Mouse (Mus musculus) right cerebral cortex, postnatal 14 days (tissue): ENCODE data around the gene Apex2.
"Not testable (repeated sequence)": the region's sequence is repeated elsewhere in the genome, so short reads cannot be mapped to it uniquely, and the experiment has no call there.

Source experiments
- DNase-seq: peaks from one replicate; pipeline ENCODE4 v3.0.0; 2022

Apex2 gene

DNA sequence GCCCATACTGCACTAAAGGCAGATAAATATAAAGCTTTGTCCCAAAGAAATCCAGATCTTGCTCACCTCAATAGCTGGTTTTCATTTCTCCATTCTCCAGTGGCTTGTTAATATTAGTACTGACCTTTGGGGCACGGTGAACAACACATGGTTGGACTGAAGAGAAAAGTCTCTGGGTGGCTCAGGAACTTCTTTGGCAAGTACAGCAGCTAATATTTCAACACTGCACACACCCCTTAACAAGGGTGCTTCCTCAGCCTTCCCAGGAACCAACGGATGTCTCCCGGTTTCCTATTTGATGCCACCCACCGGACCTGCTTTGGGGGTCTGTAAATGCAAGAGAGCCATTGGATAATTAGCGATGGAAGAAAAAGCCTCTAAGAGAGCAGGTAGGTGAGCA, at the start of gene Apex2:
Apex2 (minus strand) TSS at position 173 of the 400 bp plus-strand sequence.
- no peak for DNase-seq

DNA sequence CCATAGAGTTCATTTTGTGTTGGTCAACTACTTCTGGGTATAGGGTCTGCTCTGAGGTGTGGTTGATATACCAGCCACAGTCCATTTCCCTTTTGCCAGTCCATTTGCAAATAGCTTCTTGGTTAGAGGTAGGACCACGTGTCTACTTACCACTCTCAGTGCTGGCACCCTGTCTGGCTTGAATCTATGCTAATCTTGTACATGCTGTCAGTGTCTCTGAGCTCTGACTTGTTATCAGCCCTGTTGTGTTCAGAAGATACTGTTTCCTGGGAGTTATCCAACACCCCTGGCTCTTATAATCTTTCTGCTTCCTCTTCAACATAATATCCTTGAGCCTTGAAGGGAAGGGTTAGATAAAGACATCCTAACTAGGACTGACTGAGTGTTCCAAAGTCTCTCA, 46.8 kb upstream of the Apex2 start:
- DNase-seq = no peak

DNA sequence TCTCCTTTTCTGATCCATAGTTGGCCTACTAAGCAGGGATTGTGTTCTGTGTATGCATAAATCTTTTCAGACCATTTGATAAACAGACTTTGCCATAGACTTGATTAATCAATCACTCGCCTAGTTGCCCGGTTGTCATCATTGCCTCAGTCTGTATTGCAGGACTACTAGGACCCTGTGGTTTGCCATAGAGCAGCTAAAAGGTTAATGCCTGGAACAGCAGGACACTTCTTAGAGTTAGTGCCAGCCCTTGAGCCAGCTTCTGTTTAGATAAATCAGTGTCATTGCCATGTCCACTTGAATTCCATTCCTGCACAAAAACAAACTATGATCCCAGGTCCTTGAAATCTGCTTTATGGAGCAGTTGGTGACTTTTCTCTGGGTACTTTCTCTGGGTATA, 9.2 kb upstream of the Apex2 start:
- no peak for DNase-seq

DNA sequence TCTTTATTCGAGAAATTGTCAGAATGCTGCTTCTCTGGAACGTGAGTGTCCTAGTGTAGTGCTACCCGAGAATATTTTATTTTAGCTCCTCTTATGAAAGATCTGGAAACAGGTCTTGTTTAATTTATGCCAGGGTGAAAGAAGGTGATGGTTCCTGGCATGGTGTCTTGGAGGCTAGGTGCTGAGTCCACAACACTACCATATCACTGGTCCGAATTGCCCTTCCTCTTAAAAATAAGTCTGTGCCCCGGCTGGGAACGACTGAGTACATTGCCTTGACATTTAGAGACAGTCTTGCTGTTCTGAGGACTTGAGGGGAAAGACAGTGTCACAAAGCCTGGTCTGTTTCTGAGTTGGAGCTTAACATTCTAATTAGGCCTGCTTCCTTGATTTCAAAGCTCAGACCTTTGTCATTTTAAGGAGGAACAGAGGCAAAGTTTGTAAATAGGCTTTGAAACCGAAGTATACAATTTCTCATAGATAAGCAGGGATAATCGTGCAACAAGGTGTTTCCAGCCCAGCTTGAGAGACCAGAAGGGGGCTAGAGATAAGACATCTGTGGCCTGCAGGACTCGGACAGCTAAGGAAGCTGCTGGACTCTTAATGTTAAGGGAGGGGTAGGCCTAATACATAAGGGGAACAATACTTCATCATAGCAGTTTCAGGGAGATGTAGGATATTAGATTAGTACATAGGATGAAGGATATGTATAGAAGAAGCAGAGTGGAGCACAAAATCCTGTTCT, 5.5 kb upstream of the Apex2 start:
- no peak for DNase-seq

DNA sequence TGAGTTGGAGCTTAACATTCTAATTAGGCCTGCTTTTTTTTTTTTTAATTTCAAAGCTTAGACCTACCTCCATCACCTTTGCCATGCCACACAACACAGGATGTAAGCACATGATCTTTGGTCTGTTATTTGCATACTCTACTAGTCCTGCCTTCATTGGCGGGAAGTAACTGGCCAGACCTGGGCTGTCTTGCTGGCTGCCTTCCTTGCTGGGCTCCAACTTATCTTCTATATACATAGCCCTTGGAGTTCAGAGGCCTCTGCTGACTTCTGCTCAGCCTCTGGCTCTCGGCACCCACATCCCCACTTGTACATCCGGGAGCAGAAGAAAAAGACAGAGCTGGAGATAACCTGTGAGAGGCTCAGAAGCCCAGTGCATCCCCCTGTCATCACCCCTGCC, 4.5 kb upstream of the Apex2 start:
- no peak for DNase-seq

DNA sequence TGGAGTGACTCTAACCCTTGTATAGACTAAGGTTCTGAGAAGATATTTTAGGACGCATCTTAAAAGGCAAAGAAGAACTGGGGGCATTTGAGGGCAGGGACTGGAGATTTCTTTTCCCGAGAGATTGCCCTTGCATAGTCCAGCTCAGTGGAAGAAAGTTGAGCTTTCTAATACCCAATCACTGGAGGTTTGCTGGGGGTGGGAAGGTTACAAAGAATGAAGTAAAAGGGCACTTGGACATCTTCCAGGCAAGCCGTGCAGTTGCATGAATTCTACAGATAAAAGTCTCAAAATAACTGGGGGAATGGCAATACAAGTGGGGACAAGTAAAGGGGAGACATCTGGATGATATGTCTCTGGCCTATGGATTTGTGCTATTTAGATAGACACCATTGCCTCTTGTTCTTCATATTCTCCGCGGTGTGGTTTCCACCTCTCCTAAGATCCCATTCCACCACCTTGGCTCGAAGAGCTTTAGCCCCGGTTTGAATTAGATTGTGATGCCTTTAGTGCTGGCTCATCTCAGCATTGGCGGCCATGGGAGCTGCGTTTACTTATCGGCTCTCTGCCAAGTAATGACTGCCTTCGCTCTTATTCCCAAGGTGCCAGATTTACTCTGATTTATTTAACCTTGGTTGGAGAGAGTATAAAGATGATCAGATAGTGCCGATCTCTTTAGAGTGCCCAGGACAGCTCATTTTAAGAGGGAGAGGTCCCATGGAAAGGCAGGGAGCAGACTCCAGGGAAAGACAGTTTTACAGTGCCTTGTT, 3.8 kb upstream of the Apex2 start:
- no peak for DNase-seq

DNA sequence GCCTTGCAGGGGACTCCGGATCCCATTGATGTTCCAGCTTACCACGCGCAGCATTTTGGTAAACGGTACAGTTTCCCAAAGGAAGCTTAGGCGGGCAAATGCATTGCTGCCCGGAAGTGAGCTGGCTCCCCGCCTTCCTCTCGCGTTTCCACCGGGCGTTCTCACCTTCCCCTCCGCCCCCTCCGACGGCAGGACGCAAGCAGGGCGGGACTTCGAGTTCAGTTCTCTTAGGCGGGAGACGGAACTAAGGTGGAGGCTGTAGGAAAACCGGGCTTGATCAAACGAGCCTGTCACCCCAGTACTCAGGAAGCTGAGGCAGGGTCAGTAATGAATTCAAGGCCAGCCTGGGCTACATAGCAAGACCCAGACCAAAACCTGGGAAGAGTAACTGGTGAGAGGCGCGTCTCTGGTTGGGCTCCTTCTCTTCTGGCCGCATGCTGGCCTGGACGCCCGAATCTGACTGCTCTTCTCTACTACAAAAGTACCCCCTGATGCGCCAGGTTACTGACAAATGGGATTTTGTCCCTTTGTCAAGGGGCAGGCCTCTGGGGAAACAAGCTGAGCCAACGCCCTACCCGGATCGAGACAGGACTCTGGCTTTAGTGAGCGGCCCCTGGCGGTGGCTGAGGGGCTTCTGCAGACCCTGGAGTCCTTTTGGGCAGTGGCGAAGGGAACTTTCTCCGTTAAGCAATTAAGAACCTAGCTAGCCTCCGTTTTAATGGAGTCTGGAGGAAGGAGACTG, 1.5 kb downstream of the Apex2 start, which contains the start of gene Pfkfb1:
Pfkfb1 (plus strand) TSS at position 207 of the 742 bp plus-strand sequence.
- peak; percentile 73 for DNase-seq

DNA sequence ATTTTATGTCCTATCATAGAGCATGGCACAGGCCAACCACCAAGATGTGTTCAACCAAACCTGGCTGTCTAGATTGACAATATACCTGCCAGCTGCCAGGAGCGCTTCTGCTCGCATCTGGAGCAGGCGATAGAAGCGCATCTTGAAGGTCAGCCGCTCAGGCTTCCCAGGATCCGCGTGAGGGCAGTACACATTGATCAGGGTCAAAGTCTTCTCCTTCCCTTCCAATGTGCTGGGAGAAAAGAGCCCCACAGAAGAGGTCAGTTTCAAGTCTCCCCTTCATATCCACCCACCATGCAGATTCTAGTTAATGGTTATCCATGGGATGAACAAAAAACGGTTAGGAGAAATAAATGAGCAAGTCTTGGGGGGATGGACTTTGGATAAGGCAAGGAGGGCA, 4.6 kb downstream of the Apex2 start:
- DNase-seq = no peak

DNA sequence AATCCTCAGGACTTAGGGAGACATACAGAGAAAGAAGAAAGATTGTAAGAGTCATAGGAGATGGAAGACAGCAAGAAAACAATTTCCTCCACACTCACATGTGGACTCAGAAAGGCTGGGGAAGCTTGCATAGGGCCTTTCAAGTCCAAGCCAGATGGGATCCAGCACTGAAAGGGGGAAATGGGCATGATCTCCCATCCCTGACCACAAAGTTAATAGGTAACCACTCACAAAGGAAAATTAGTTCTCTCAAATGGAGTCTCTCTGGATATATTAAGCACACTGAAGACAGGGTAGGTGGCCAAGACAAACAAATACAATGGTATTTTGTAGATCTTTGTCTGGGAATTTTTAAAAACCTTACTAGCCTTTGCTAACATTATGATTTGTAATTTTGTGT, 7.7 kb downstream of the Apex2 start:
- no peak for DNase-seq

DNA sequence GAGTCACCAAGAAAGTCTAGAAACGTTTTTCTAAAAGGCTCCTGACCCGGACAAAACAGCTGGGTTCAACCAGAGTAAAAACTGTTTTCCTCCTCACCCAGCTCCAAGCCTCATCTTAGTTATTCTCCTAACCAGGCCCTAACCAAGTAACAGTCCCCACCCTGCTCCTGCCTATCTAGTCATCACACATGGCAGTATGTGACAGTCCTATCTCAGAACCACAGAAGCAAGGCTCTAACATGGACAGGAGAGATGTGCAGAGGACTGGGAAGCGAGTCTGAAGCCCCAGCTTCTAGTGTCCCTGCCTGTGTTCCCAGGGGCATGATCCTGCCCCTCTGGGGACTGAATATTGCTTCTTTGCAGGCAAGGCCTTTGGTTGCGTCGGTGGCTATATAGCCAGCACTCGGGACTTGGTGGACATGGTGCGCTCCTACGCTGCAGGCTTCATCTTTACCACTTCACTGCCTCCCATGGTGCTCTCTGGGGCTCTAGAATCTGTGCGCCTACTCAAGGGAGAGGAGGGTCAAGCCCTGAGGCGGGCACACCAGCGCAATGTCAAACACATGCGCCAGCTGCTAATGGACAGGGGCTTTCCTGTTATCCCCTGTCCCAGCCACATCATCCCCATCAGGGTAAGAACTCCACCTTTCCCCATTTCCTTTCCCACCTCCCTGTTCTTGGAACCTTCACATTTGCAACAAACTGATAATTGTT, 24.9 kb downstream of the Apex2 start:
- DNase-seq = no peak

DNA sequence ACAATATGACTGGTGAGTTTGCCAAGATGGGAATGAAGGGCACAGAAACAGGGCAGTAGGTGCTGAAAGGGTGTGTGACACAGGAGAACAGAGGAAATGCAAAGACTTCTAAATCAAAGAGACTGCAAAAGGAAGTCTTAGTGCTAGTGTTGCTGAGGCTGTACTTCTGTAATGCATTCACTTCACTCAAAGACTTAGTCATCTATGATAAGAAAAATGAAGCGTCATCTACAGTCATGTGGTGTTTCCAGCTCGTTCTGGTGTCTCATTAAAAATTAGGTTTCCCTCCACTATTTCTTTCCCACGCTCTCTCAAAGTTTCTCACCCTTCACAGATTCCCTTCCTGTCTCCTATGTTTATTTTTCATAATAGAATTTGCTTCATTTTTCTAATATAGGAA, 35.6 kb downstream of the Apex2 start:
- DNase-seq = no peak

DNA sequence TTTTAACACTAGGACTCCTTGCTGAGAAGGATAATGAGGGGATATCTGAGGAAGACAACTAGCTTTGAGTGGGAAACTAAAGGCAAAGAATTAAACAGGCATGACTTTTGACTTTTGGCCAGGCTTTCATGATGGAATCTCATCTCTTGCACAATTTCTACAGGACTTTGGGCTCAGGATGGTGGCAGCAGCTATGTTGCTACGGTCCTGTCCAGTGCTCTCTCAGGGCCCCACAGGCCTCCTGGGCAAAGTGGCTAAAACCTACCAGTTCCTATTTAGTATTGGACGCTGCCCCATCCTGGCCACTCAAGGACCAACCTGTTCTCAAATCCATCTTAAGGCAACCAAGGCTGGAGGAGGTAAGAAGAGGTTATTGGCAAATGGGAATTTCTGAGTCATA, 37.7 kb downstream of the Apex2 start:
- DNase-seq = no peak

DNA sequence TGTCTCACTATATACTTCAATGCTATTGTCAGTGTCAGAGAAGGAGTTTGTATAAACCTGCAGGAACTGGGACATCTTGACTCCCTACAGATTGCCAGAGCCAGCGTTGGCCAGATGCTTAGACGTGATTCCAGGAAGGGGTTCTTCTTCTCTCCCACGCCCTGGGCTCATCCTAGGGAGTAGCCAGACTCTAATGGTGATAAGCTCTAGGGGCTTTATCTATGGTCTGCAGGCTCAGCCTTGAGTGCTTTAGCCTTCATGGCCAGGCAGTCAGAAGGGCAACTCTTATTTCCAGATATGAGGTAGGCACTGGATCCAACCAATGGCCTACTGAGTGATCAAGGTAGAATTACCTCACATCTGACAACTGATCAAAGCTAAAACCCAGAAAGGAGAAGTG, 40.0 kb downstream of the Apex2 start:
- DNase-seq = no peak

DNA sequence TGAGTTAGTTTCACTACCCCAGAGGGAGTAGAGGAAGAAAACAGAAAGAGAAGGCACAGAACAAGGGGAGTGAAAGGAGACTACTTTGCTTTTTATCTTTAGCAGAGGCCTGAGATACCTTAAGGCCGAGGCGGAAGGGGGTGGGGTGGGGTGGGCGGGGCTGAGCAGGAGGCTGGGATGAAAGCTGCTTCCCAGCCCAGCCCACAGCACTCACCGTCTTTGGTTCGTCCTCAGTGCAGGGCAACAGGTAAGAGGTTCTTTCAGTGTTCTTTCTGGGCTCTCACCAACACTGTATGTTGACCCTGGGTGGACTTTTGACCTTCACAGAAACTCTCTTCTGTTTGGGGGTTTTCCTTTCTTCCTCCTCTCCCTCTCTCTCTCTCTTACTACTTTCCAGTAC, 42.4 kb downstream of the Apex2 start, which contains the start of gene Alas2:
Alas2 (plus strand) TSS at position 137 of the 400 bp plus-strand sequence.
- no peak for DNase-seq

DNA sequence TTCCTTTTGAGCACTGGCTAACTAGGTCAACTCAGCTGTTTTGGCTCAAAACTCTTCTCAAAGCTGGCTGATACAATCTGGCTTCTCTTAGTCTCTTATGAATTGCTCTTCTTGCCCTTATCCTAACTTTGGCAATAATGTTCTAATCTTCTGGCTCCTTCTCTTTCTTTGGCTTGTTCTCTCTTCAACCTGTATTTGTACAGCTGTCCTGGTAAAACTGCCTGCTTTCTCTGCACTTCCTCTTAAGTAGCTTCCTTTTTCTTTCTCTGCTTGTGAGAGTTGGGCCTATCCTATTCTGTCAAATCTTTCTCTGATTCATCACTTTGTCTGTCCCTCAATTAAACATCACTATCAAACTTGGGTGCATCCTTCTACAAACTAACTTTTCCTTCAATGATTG, 48.0 kb downstream of the Apex2 start:
- DNase-seq = no peak

DNA sequence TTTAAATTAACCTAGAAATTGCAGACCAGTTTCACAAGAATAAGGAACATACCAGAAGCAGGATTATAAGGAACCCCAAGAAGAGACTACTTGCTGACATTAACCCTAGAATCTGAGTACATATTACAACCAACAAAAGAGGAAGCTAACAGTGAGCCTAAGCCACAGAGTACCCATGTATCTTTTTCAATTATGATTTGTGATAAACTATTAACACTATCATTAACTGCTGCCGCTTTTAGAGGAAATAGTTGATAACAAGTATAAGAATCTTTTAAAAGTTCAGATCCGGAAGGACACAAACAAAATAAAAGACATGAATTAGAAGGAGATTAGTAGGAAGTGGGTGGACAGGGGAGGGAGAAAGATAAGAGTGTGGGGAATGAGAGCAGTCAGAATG, 49.6 kb downstream of the Apex2 start:
- no peak for DNase-seq

DNA sequence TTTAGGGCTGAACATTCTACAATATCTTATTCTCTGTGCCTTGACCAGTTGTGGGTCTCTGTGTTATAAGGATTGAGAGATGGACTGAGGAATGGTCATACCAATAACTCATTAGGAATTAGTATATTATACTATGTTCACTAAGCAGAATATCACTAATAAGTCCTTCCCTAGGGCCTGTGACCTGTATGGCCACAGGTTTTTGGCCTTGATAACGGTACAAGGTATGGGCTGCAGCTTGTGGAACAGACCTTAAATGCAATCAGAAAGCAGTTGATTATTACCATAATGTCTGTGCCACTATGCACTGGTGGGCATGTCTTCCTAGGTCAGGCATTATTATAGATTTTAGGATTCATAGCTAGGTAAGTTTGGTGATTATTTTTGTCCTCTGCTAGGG, 73.2 kb downstream of the Apex2 start:
- DNase-seq = no peak

DNA sequence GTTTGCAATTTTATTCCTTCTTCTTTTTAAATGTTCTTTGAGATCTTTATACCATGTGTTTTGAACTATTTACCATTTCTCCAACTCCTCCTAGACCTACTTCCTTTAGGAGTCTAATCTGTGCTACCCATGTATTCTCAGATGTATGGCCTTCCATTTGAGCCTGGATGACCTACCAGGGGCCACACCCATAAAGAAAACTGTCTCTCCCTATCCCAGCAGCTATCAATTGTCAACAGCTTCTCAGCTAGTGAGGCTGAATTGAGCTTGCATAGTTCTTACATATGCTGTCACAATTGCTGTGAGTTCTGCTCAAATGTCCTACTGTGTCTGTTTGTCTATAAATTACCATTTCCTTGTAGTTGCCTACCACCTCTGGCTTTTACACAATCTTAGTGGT, 73.7 kb downstream of the Apex2 start:
- DNase-seq = no peak

DNA sequence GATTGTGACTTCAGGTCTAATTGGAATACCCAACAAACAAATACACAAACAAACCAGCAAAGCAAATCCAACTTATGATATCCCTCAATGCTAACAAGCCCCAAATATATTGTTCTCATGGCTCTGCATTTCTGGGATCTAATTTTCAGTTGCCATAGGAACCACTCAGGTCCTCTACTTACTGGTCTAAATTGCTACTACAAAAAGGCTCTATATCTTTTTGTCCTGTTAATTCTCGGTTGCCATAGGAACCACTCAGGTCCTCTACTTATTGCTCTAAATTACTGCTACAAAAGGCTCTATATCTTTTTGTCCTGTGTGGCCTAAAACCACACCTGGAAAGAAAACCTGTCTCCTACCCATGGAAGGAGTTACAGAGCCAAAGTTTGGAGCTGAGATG, 75.5 kb downstream of the Apex2 start:
- no peak for DNase-seq

DNA sequence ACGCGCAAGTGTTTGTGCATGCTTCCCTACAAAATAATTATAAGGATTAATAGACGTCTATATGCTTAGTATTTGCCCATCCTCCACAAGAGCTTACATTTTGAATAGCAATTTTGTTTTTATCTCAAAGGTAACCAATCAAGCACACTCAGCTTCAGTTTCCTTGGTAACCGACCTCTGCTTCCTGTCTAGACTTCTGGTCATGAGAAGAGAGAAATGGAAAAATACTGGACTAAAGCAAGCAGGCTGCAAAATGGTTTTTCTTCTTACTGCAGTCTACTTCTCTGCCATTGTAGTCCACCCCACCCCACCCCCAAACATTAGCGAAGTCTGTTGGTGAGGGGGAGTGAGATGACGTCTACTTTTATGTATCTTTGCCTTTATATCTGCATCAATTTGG, 78.4 kb downstream of the Apex2 start:
- DNase-seq = no peak

DNA sequence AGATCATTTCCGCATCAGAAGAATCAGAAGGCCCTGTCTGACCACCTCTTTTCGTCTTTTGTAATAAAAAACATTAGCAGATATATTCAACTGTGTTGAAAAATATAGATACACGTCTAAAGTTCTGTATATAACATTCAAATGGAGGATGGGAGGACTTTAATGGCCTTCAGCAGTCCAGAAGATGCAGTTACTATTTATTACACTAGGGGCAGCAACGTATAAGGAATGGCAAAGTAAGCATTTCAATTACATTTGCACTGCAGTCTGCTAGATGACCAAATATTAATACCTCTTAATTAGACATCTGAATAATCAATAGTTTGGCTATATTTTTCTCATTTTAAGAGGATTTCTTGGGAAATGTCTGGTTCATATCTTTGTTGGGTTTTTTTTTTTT, 79.0 kb downstream of the Apex2 start:
- DNase-seq = no peak

DNA sequence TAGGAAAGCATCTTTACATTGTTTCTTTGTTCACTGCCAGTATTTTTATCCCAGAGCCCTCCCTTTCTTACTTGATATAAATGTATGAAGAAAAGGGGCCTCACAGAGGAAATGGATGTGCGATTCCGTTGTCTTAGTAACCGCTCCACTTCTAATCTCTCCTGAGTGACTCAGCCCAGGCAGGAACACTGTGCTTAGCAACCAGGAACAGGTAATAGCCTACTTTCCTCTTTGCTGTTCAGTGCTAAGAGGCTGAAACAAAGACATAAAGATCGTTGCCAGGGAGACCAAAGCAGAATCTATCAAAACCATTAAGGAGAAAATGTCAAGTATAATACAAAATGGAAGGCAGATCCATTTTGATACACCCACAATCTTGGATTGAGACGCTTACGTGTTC, 81.0 kb downstream of the Apex2 start:
- DNase-seq = no peak

DNA sequence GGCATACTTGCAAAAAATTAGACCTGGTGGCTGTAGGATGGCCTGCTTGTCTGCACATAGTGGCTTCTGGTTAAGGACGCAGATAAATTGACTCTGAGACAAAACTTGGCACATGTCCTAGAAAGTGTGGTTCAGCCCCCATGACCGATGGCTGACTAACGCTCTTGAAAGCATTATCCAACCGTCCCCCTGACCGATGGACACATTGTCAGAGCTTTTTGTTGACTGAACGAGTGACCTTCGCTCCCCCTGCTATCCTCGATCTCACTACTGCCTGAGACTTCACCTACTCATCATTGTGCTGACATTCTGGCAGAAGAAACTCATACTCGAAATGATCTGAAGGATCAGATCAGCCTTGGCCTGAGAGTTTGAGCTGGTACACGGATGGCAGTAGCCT, 101.9 kb downstream of the Apex2 start:
- not testable (repeated sequence) for DNase-seq
